Mouse (Mus musculus): ENCODE results near the gene Ppme1.

DNA sequence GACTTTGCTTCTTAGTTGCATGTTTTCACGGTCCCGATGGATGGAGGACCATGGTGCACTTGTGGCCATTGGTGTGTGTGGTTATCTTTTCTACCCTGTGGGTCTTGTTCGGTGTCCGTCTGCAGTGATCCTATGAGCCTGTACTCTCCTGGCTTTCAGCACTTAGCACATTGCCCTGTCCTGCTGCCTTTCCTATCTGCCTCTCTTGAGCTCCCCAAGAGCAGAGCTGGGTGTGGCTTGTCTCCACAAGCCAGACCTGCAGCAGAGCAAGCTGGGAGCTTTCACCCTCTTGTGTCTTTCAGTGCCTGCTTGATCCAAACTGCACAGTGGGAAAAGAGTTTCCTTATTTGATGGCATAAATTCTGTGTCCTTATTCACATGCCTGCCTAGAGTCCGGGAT lies 54.6 kb downstream of the Ppme1 start:
- TF ChIP-seq CTCF (conservative IDR thresholded peaks at IDR 0.05; ENCODE audit: low read length) (no peak), NANOG (IDR thresholded peaks at IDR 0.05; ENCODE audit: borderline replicate concordance, low read length) (no peak), POU5F1 (IDR thresholded peaks at IDR 0.05; ENCODE audit: borderline replicate concordance, low read length) (no peak)
